Mouse (Mus musculus) E14TG2a.4 (cell line): ENCODE measurements at regions not wholly inside any gene's neighbourhood (a gene's known extent, or its start where the extent isn't known, plus 50 kb on each side); places are given as distances from the start of the nearest gene placed in this dataset.
A peak's percentile ranks its signal among the peaks of the same experiment; 100 is the strongest.

Experiments used
- H3K27me3 ChIP-seq: 2 replicates; pipeline ENCODE4 v1.6.1; 2014; ENCODE audit warnings: low read length, control low read depth; ENCODE audit not compliant: insufficient read depth
- H3K36me3 ChIP-seq: 2 replicates; pipeline ENCODE4 v1.6.1; 2014; ENCODE audit warnings: low read length, control low read depth; ENCODE audit not compliant: insufficient read depth
- H3K4me1 ChIP-seq: replicated peaks from 2 replicates; pipeline ENCODE4 v1.6.1; 2014; ENCODE audit warnings: low read depth, low read length, control low read depth
- H3K4me3 ChIP-seq: replicated peaks from 2 replicates; pipeline ENCODE4 v1.5.1; 2014; ENCODE audit warnings: mild to moderate bottlenecking, low read length
- H3K9me3 ChIP-seq: 2 replicates; pipeline ENCODE4 v1.6.1; 2014; ENCODE audit warnings: low read length, control low read depth
- CTCF ChIP-seq: conservative IDR thresholded peaks from 2 replicates; pipeline ENCODE4 v1.5.1; 2014; ENCODE audit warnings: low read length
- NANOG ChIP-seq: IDR thresholded peaks from 2 replicates; pipeline ENCODE4 v1.6.1; 2014; ENCODE audit warnings: borderline replicate concordance, low read length, mixed read lengths
- POU5F1 ChIP-seq: IDR thresholded peaks from 2 replicates; pipeline ENCODE4 v1.6.1; 2014; ENCODE audit warnings: low read length, borderline replicate concordance

- H3K9me3 ChIP-seq = peaks cover 6% of the 10 kb centered on the region; the same call in 1 of the 2 replicates
- no peaks in the 10 kb centered on the region for H3K36me3 ChIP-seq
- no peak for TF ChIP-seq CTCF
- no peak for TF ChIP-seq NANOG
- TF ChIP-seq POU5F1 = no peak
- H3K4me1 ChIP-seq = no peaks in the 10 kb centered on the region
- H3K27me3 ChIP-seq = no peaks in the 10 kb centered on the region
- H3K4me3 ChIP-seq = no peak overlapping the region
Measured at GRCm38 (mm10) chr6:25899944-25900343, 90.9 kb upstream of the Pot1a start.

- TF ChIP-seq NANOG = no peak
- TF ChIP-seq POU5F1 = no peak
- peak; percentile 23; the same call in 1 of the 2 replicates for TF ChIP-seq CTCF
- no peaks in the 10 kb centered on the region for H3K27me3 ChIP-seq
- H3K36me3 ChIP-seq = no peaks in the 10 kb centered on the region
Measured at GRCm38 (mm10) chr6:25894454-25895250, 85.6 kb upstream of the Pot1a start.

GRCm38 (mm10) chr6:25867922-25868321, 58.9 kb upstream of the Pot1a start:
- Histone ChIP-seq H3K36me3 (no peaks in the 10 kb centered on the region), H3K4me3 (no peak overlapping the region), H3K27me3 (no peaks in the 10 kb centered on the region), H3K4me1 (no peaks in the 10 kb centered on the region), H3K9me3 (no peaks in the 10 kb centered on the region)
- TF ChIP-seq NANOG (no peak), CTCF (no peak), POU5F1 (no peak)

More at GRCm38 (mm10) chr6:25894454-25895250, 85.6 kb upstream of the Pot1a start:
- H3K4me1 ChIP-seq = no peaks in the 10 kb centered on the region
- H3K4me3 ChIP-seq = no peak overlapping the region
- peaks cover 6% of the 10 kb centered on the region; the same call in 1 of the 2 replicates for H3K9me3 ChIP-seq
